Mouse (Mus musculus): ENCODE results near the gene Ccdc106. TPM values are rescaled to one million over a fixed set of nuclear protein-coding genes. Genes with fewer than 3 reads are reported as not detected.

Gene Ccdc106
- polyA plus RNA-seq, 1 experiment, result 42.4 TPM

- Histone ChIP-seq H3K27me3 (ENCODE audit: control insufficient read depth, insufficient read depth, low read length) (no peaks in the 10 kb centered on the region), H3K27ac (ENCODE audit: insufficient read depth, low read length) (no peak within 1 kb of the TSS), H3K4me1 (ENCODE audit: control insufficient read depth, insufficient read depth, low read length) (no peaks in the 10 kb centered on the region), H3K4me3 (replicated peaks; ENCODE audit: insufficient read depth, low read depth, low read length) (no peak within 1 kb of the TSS)
- DNase-seq, result no peak
- WGBS, result 95% methylated on average over 3 of the region's 3 CpGs
- no peak for TF ChIP-seq POLR2A (IDR thresholded peaks at IDR 0.05; ENCODE audit: borderline replicate concordance, insufficient read depth, low read length)
- no peak for TF ChIP-seq CTCF (IDR thresholded peaks at IDR 0.05; ENCODE audit: borderline replicate concordance, insufficient read depth, low read depth, low read length)
Measured at GRCm38 (mm10) chr7:5033818-5034217, 13.5 kb downstream of the Ccdc106 start, which contains the start of gene 4632433K11Rik. 4632433K11Rik (plus strand) TSS chr7:5034118.

- Histone ChIP-seq H3K27me3 (ENCODE audit: control insufficient read depth, insufficient read depth, low read length) (no peaks in the 10 kb centered on the region), H3K4me1 (ENCODE audit: control insufficient read depth, insufficient read depth, low read length) (no peaks in the 10 kb centered on the region), H3K27ac (ENCODE audit: insufficient read depth, low read length) (no peak overlapping the region), H3K4me3 (replicated peaks; ENCODE audit: insufficient read depth, low read depth, low read length) (no peak overlapping the region)
- no peak for DNase-seq
- 95% methylated on average over 17 of the region's 17 CpGs for WGBS
- TF ChIP-seq POLR2A (IDR thresholded peaks at IDR 0.05; ENCODE audit: borderline replicate concordance, insufficient read depth, low read length), result no peak
- no peak for TF ChIP-seq CTCF (IDR thresholded peaks at IDR 0.05; ENCODE audit: borderline replicate concordance, insufficient read depth, low read depth, low read length)
Measured at GRCm38 (mm10) chr7:5035628-5036027, 15.3 kb downstream of the Ccdc106 start.

- H3K27me3 ChIP-seq (ENCODE audit: control insufficient read depth, insufficient read depth, low read length), result no peaks in the 10 kb centered on the region
- TF ChIP-seq POLR2A (IDR thresholded peaks at IDR 0.05; ENCODE audit: borderline replicate concordance, insufficient read depth, low read length), result no peak
- no peak for TF ChIP-seq CTCF (IDR thresholded peaks at IDR 0.05; ENCODE audit: borderline replicate concordance, insufficient read depth, low read depth, low read length)
- WGBS, result 94% methylated on average over 9 of the region's 9 CpGs
- no peaks in the 10 kb centered on the region for H3K4me1 ChIP-seq (ENCODE audit: control insufficient read depth, insufficient read depth, low read length)
- DNase-seq, result no peak
- no peak overlapping the region for H3K27ac ChIP-seq (ENCODE audit: insufficient read depth, low read length)
- H3K4me3 ChIP-seq (replicated peaks; ENCODE audit: insufficient read depth, low read depth, low read length), result no peak overlapping the region
Measured at GRCm38 (mm10) chr7:5036136-5036535, 15.8 kb downstream of the Ccdc106 start.

GRCm38 (mm10) chr7:5037026-5037425 is 16.7 kb downstream of the Ccdc106 start:
- TF ChIP-seq CTCF (IDR thresholded peaks at IDR 0.05; ENCODE audit: borderline replicate concordance, insufficient read depth, low read depth, low read length), result no peak
- no peak for TF ChIP-seq POLR2A (IDR thresholded peaks at IDR 0.05; ENCODE audit: borderline replicate concordance, insufficient read depth, low read length)
- Histone ChIP-seq H3K27me3 (ENCODE audit: control insufficient read depth, insufficient read depth, low read length) (no peaks in the 10 kb centered on the region), H3K4me1 (ENCODE audit: control insufficient read depth, insufficient read depth, low read length) (no peaks in the 10 kb centered on the region), H3K4me3 (replicated peaks; ENCODE audit: insufficient read depth, low read depth, low read length) (no peak overlapping the region), H3K27ac (ENCODE audit: insufficient read depth, low read length) (no peak overlapping the region)
- 93% methylated on average over 7 of the region's 7 CpGs for WGBS
- no peak for DNase-seq

GRCm38 (mm10) chr7:5037467-5037866 is 17.1 kb downstream of the Ccdc106 start:
- TF ChIP-seq CTCF (IDR thresholded peaks at IDR 0.05; ENCODE audit: borderline replicate concordance, insufficient read depth, low read depth, low read length) (no peak), POLR2A (IDR thresholded peaks at IDR 0.05; ENCODE audit: borderline replicate concordance, insufficient read depth, low read length) (no peak)
- no peak for DNase-seq
- H3K4me1 ChIP-seq (ENCODE audit: control insufficient read depth, insufficient read depth, low read length), result no peaks in the 10 kb centered on the region
- no peak overlapping the region; the same call in 1 of the 2 replicates for H3K27ac ChIP-seq (ENCODE audit: insufficient read depth, low read length)
- 84% methylated on average over 8 of the region's 8 CpGs for WGBS
- H3K4me3 ChIP-seq (replicated peaks; ENCODE audit: insufficient read depth, low read depth, low read length), result peak overlapping the region; percentile 82
- H3K27me3 ChIP-seq (ENCODE audit: control insufficient read depth, insufficient read depth, low read length), result no peaks in the 10 kb centered on the region

GRCm38 (mm10) chr7:5038109-5038732 is 17.9 kb downstream of the Ccdc106 start, which contains the start of gene Zfp784:
Zfp784 (minus strand) TSS chr7:5038446.
- Histone ChIP-seq H3K4me1 (ENCODE audit: control insufficient read depth, insufficient read depth, low read length) (no peaks in the 10 kb centered on the region), H3K4me3 (replicated peaks; ENCODE audit: insufficient read depth, low read depth, low read length) (peak within 1 kb of the TSS; percentile 82), H3K27ac (ENCODE audit: insufficient read depth, low read length) (peak within 1 kb of the TSS; percentile 94), H3K27me3 (ENCODE audit: control insufficient read depth, insufficient read depth, low read length) (no peaks in the 10 kb centered on the region)
- DNase-seq, result peak; percentile 92 to 96
- WGBS, result 2% methylated on average over 48 of the region's 48 CpGs
- TF ChIP-seq CTCF (IDR thresholded peaks at IDR 0.05; ENCODE audit: borderline replicate concordance, insufficient read depth, low read depth, low read length) (no peak), POLR2A (IDR thresholded peaks at IDR 0.05; ENCODE audit: borderline replicate concordance, insufficient read depth, low read length) (peak; percentile 72)

- no peaks in the 10 kb centered on the region for H3K27me3 ChIP-seq (ENCODE audit: control insufficient read depth, insufficient read depth, low read length)
- no peak for TF ChIP-seq CTCF (IDR thresholded peaks at IDR 0.05; ENCODE audit: borderline replicate concordance, insufficient read depth, low read depth, low read length)
- no peak for TF ChIP-seq POLR2A (IDR thresholded peaks at IDR 0.05; ENCODE audit: borderline replicate concordance, insufficient read depth, low read length)
- DNase-seq, result no peak
- WGBS, result 27% methylated on average over 5 of the region's 5 CpGs
- H3K27ac ChIP-seq (ENCODE audit: insufficient read depth, low read length), result no peak overlapping the region
- no peaks in the 10 kb centered on the region for H3K4me1 ChIP-seq (ENCODE audit: control insufficient read depth, insufficient read depth, low read length)
- no peak overlapping the region for H3K4me3 ChIP-seq (replicated peaks; ENCODE audit: insufficient read depth, low read depth, low read length)
Measured at GRCm38 (mm10) chr7:5038940-5039339, 18.6 kb downstream of the Ccdc106 start.

- H3K4me1 ChIP-seq (ENCODE audit: control insufficient read depth, insufficient read depth, low read length), result no peaks in the 10 kb centered on the region
- TF ChIP-seq POLR2A (IDR thresholded peaks at IDR 0.05; ENCODE audit: borderline replicate concordance, insufficient read depth, low read length), result no peak
- TF ChIP-seq CTCF (IDR thresholded peaks at IDR 0.05; ENCODE audit: borderline replicate concordance, insufficient read depth, low read depth, low read length), result no peak
- no peak overlapping the region for H3K27ac ChIP-seq (ENCODE audit: insufficient read depth, low read length)
- H3K4me3 ChIP-seq (replicated peaks; ENCODE audit: insufficient read depth, low read depth, low read length), result no peak overlapping the region
- WGBS, result 78% methylated on average over 2 of the region's 2 CpGs
- no peaks in the 10 kb centered on the region for H3K27me3 ChIP-seq (ENCODE audit: control insufficient read depth, insufficient read depth, low read length)
- no peak for DNase-seq
Measured at GRCm38 (mm10) chr7:5044981-5045380, 24.6 kb downstream of the Ccdc106 start.

Data from cerebellum, adult 2 months (tissue).